Mouse (Mus musculus): ENCODE measurements around the gene Cdsn. TPM values are rescaled to one million over a fixed set of nuclear protein-coding genes. Genes with fewer than 3 reads are reported as not detected.
A peak's percentile ranks its signal among the peaks of the same experiment; 100 is the strongest.
"Not testable (repeated sequence)": the region's sequence is repeated elsewhere in the genome, so short reads cannot be mapped to it uniquely, and the experiment has no call there.

The Cdsn gene
- total RNA-seq (2015; ENCODE audit: low replicate concordance): not detected in 2 replicates
- total RNA-seq (2017; ENCODE audit: low replicate concordance): not detected in 2 replicates

- ATAC-seq (replicated peaks; ENCODE audit: low FRiP score, poor library complexity, severe bottlenecking): no peak
Observed at GRCm38 (mm10) chr17:35551881-35552414, at the start of gene Cdsn. TSS of gene Cdsn (plus strand) at chr17:35552128.

DNA sequence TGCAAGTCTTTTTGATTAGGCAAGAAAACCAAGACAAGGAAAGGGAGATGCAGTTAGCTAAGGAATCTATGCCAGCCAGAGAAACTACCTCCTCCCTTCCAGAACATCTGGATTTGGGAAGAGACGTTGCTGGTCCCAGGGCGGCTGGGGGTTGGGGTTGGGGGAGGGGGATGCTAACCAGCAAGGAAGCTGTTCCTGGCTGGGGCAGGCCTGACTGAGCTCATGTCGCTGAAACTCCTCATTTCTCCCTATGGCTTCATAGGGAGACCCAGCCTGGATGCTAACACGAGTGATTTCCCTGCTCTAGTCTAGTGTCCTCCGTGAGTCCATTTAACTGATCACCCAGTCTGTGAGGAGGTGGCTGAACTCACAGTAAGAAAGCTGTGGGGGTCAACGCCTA is 49.7 kb upstream of the Cdsn start:
- no peak for ATAC-seq (replicated peaks; ENCODE audit: low FRiP score, poor library complexity, severe bottlenecking)

- no peak for ATAC-seq (replicated peaks; ENCODE audit: low FRiP score, poor library complexity, severe bottlenecking)
Observed at GRCm38 (mm10) chr17:35502762-35503161, 49.2 kb upstream of the Cdsn start.

- ATAC-seq (replicated peaks; ENCODE audit: low FRiP score, poor library complexity, severe bottlenecking): no peak
Observed at GRCm38 (mm10) chr17:35503849-35504248, 48.1 kb upstream of the Cdsn start.

GRCm38 (mm10) chr17:35504628-35505481 is 47.1 kb upstream of the Cdsn start:
- no peak for ATAC-seq (replicated peaks; ENCODE audit: low FRiP score, poor library complexity, severe bottlenecking)

DNA sequence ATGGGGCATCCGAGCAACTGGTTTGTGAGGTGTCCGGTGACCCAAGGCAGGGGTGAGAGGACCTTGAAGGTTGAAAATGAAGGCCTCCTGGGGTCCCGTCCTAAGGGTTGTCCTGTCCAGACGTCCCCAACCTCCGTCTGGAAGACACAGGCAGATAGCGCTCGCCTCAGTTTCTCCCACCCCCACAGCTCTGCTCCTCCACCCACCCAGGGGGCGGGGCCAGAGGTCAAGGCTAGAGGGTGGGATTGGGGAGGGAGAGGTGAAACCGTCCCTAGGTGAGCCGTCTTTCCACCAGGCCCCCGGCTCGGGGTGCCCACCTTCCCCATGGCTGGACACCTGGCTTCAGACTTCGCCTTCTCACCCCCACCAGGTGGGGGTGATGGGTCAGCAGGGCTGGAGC is 46.2 kb upstream of the Cdsn start, which contains the start of gene Pou5f1:
Gene Pou5f1 (plus strand): TSS at position 243 of the 400 bp plus-strand sequence.
- ATAC-seq (replicated peaks; ENCODE audit: low FRiP score, poor library complexity, severe bottlenecking): no peak

DNA sequence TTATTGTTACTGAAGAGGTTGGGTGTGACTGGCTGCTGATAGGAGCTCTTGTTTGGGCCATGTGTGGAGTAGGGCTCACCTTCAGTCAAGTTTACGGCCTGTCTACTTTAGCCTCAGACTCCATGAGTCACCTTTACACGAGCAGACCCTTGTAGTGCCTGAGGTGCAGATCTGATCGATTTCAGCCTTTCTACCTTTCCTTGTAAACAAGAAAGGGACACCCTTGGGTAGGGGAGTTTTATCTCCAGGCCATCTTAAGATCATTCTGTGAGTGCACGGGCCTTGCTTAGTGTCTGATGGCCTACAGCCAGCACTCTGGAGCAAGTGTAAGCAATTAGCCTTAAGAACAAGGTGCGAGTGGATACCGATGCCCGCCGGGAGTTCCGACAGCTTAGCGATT is 45.0 kb upstream of the Cdsn start:
- no peak for ATAC-seq (replicated peaks; ENCODE audit: low FRiP score, poor library complexity, severe bottlenecking)

DNA sequence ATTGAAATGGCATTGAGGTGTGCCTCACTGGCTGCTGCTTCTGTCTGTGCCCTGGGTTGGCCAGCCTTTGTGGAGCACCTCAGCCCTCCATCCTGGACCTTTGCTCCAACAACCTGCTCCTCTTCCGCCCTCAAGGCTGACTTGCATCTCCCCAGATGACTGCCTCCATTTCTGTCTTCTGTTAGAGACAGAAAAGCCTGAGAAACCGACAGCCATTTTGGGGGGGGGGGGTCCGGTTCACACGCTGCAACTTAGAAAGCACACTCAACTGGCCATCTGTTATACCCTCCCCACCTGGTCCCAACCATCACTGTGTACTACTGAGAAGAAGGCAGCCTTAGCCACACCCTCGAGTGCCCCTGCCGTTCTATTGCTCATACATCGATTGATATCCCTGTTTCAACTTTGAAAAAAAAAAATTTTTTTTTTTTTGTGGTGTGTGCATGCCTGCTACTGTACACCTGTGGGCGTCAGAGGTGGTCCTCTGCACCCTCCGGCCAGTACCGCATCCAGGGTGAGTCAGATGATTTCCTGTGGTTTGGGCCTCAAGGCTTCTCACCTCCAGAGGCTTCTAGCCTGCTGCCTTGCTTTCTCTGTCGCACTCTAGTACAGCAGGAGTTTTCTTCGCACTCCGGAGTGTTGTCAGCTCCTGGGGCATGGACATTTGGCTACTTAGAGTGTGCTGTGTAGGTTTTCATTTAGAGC is 44.2 kb upstream of the Cdsn start:
- ATAC-seq (replicated peaks; ENCODE audit: low FRiP score, poor library complexity, severe bottlenecking): no peak

GRCm38 (mm10) chr17:35508279-35508678 is 43.6 kb upstream of the Cdsn start:
- not testable (repeated sequence) for ATAC-seq (replicated peaks; ENCODE audit: low FRiP score, poor library complexity, severe bottlenecking)

DNA sequence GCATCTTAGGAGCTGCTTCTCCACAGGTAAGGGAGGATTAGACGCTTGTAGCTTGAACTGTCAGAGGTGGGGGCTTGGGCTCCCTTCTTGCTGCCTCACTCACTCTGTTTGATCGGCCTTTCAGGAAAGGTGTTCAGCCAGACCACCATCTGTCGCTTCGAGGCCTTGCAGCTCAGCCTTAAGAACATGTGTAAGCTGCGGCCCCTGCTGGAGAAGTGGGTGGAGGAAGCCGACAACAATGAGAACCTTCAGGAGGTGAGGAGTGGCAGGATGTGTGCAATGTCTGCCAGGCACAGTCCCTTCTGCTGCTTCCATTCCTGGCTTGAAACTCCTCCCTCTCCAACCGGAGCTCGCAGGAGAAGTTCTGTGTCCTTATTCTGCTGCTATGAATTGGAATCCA is 42.6 kb upstream of the Cdsn start:
- no peak for ATAC-seq (replicated peaks; ENCODE audit: low FRiP score, poor library complexity, severe bottlenecking)

DNA sequence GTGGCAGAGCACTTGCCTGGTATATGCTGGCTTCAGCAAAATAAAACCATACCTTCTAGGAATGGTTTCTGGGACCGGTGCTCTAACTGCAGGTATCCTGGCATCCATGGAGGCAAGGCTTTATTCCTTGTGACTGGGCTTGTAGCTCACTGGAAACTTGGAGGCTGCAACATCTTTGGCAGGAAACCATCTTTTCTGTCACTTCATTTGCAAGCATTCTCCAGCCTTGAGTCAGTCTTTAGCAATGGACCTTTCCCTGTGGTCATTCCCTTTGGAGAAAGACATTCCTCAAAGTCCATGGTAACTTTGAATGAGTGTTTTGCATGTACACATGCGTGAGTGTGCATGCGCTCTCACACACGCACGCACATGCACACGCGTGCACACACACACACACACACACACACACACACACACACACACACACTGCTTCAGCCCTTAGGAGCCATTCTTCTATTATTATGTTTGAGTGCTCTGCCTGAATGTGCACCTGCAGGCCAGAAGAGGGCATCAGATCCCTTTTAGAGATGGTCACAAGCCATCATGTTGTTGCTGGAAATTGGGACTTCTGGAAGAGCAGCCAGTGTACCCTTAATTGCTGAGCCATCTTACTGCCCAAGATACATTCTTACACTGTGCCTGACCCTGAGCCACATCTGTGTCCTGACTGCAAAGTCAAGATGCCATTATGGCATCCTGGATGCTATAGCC is 38.9 kb upstream of the Cdsn start:
- ATAC-seq (replicated peaks; ENCODE audit: low FRiP score, poor library complexity, severe bottlenecking): no peak

DNA sequence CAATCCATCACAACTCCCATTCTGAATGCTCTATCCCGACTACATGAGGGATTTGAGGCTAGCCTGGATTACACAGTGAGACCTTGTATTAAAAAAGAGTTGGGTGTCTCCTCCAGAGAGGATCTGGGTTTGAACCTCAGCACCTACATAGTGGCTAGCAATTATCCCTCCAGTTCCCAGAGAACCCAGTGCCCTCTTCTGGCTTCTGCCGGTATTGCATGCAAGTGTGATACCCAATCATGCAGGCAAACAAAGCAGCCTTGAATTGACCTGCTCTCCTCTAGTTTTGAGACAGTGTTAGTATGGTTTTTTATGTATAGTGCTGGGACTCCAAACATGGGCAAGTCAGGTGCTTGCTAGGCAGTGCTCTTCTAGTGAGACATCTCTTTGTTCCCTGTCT is 38.0 kb upstream of the Cdsn start:
- ATAC-seq (replicated peaks; ENCODE audit: low FRiP score, poor library complexity, severe bottlenecking): peak; percentile 51; the same call in 1 of the 2 replicates

DNA sequence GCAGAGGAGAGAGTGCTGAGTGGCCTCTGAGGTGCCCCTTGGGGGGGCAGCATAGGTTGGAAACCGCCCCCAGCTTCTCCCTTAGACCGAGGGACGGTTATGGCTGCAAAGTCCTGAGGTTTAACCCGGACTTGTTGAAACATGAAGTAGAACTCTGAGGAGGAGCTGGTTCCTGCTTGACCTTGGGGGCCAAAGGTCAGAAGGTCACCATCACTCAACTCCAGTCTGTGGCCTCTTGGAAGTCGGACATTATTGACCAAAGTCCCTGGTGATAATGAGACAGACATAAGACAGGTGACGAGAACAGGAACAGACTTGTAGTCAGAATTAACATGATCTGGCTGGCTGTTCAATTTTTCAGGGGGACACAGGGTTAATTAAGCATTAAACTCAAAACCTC is 37.2 kb upstream of the Cdsn start:
- ATAC-seq (replicated peaks; ENCODE audit: low FRiP score, poor library complexity, severe bottlenecking): no peak

GRCm38 (mm10) chr17:35515911-35516640 is 35.9 kb upstream of the Cdsn start:
- no peak for ATAC-seq (replicated peaks; ENCODE audit: low FRiP score, poor library complexity, severe bottlenecking)

GRCm38 (mm10) chr17:35516652-35517500 is 35.1 kb upstream of the Cdsn start, which contains the start of the genes Tcf19 and Cchcr1:
TSS of gene Tcf19 (minus strand) at chr17:35516824.
TSS of gene Cchcr1 (plus strand) at chr17:35517100.
- ATAC-seq (replicated peaks; ENCODE audit: low FRiP score, poor library complexity, severe bottlenecking): peak; percentile 93

- no peak for ATAC-seq (replicated peaks; ENCODE audit: low FRiP score, poor library complexity, severe bottlenecking)
Observed at GRCm38 (mm10) chr17:35517526-35517925, 34.4 kb upstream of the Cdsn start.

- ATAC-seq (replicated peaks; ENCODE audit: low FRiP score, poor library complexity, severe bottlenecking): no peak
Observed at GRCm38 (mm10) chr17:35524354-35524753, 27.6 kb upstream of the Cdsn start.

GRCm38 (mm10) chr17:35526644-35527043 is 25.3 kb upstream of the Cdsn start:
- ATAC-seq (replicated peaks; ENCODE audit: low FRiP score, poor library complexity, severe bottlenecking): no peak
